24 mouse cellular contexts compared by ENCODE assay signal in the genomic region with DNA sequence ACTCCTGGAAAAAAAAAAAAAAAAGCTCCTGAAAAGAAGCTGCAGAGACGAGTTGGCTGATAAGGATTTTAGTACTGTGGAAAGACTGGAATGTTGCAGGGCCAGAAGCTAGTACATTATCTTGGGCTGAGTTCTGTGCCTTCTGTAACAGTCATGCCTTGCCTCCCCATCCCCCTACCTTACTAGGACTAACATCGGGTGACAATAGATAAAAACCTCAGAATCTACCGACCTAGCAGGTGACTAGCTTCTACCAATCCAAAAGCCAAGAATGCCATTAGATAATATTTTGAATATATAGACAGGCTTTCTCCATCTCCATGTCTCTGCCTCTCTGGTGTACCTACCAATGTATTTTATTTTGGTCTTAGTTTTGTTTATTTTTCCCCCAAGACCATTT.
"Had no signal": no experiment of that assay in that cellular context is flagged by ENCODE, and none has a peak within 500 bp of the region (broad histone marks: within the 10 kb centered on the region; RNA-seq: fewer than 3 reads in every experiment).

No protein-coding gene starts in this region.

- H3K4me2 ChIP-seq: limb, embryonic 12.5 days; limb, embryonic 15.5 days; midbrain, embryonic 13.5 days; neural tube, embryonic 13.5 days; stomach, embryonic 15.5 days had no signal

- H3K36me3 ChIP-seq: limb, embryonic 12.5 days; limb, embryonic 15.5 days; midbrain, embryonic 10.5 days; midbrain, embryonic 13.5 days; neural tube, embryonic 13.5 days; stomach, embryonic 15.5 days had no signal

- H3K4me1 ChIP-seq: limb, embryonic 12.5 days; limb, embryonic 15.5 days; neural tube, embryonic 13.5 days; stomach, embryonic 15.5 days had no signal

- H3K9ac ChIP-seq: limb, embryonic 12.5 days; limb, embryonic 15.5 days; midbrain, embryonic 13.5 days; neural tube, embryonic 13.5 days; stomach, embryonic 15.5 days had no signal

- ATAC-seq: intestine, postnatal 0 days; midbrain, embryonic 13.5 days; midbrain, embryonic 16.5 days had no signal

- H3K27me3 ChIP-seq: stomach, embryonic 15.5 days had no signal

- H3K27ac ChIP-seq: kidney, postnatal 0 days; layer of hippocampus, adult 2 months; left cerebral cortex, adult 2 months; limb, embryonic 12.5 days; limb, embryonic 15.5 days; midbrain, embryonic 10.5 days; midbrain, embryonic 13.5 days; neural tube, embryonic 13.5 days; stomach, embryonic 15.5 days had no signal

- DNase-seq: kidney, adult 2 months; kidney, postnatal 25 days; layer of hippocampus, adult 9-11 months; layer of hippocampus, postnatal 36 days; left cerebral cortex, postnatal 4 days; lung, adult 2 months; lung, postnatal 14 days; lung, postnatal 4 days; right cerebral cortex, postnatal 14 days; right cerebral cortex, postnatal 4 days; thymus, adult 18-20 months; thymus, postnatal 4 days had no signal

- H3K4me3 ChIP-seq: layer of hippocampus, adult 2 months; left cerebral cortex, adult 2 months; limb, embryonic 12.5 days; limb, embryonic 15.5 days; midbrain, embryonic 10.5 days; midbrain, embryonic 13.5 days; myocyte; neural tube, embryonic 13.5 days; stomach, embryonic 15.5 days had no signal

- H3K9me3 ChIP-seq: limb, embryonic 12.5 days; limb, embryonic 15.5 days; midbrain, embryonic 10.5 days; midbrain, embryonic 13.5 days; neural tube, embryonic 13.5 days; stomach, embryonic 15.5 days had no signal
